Mouse (Mus musculus) megakaryocyte, embryonic 14.5 days (primary cell): Measurements from ENCODE around the gene Mlc1.

Experiments used
- FLI1 ChIP-seq: IDR thresholded peaks from 2 replicates; pipeline ENCODE4 v1.6.1; 2012; ENCODE audit warnings: low read length, inconsistent platforms, mixed read lengths
- GATA1 ChIP-seq: IDR thresholded peaks from 3 replicates; pipeline ENCODE4 v1.6.1; 2012; ENCODE audit warnings: mixed read lengths, low read length, inconsistent platforms, borderline replicate concordance

- TF ChIP-seq GATA1 (no peak), FLI1 (no peak)
Observed at GRCm38 (mm10) chr15:88917126-88917525, 61.7 kb downstream of the Mlc1 start.
